21 mouse cellular contexts compared by ENCODE assay signal in genomic region chr15:102222386-102222785, GRCm38 (mm10). TPM values are rescaled to one million over a fixed set of nuclear protein-coding genes. Genes with fewer than 3 reads are reported as not detected.
DNase-seq lines count a peak whose midpoint lies in the region; ATAC-seq lines count a peak whose summit lies in the region.
"Had no signal": no experiment of that assay in that cellular context is flagged by ENCODE, and none has a peak within 500 bp of the region (broad histone marks: within the 10 kb centered on the region; RNA-seq: fewer than 3 reads in every experiment).

No protein-coding gene starts in this region.

- H3K27ac ChIP-seq in forebrain, embryonic 12.5 days = no peak overlapping the region
- no peak overlapping the region for H3K27ac ChIP-seq in forebrain, embryonic 15.5 days (replicated peaks)
- H3K27ac ChIP-seq: embryonic facial prominence, embryonic 15.5 days; gastrocnemius, adult 2 months; limb, embryonic 13.5 days had no signal

- H3K9ac ChIP-seq in forebrain, embryonic 12.5 days = peak overlapping the region; percentile 21; the same call in 1 of the 2 replicates
- H3K9ac ChIP-seq in forebrain, embryonic 15.5 days (replicated peaks) = no peak overlapping the region
- H3K9ac ChIP-seq: embryonic facial prominence, embryonic 15.5 days; limb, embryonic 13.5 days had no signal

- no peak for ATAC-seq in forebrain, embryonic 12.5 days (ENCODE audit: low FRiP score)
- no peak for ATAC-seq in forebrain, embryonic 15.5 days (replicated peaks)
- ATAC-seq: midbrain, embryonic 16.5 days had no signal

- H3K4me2 ChIP-seq in forebrain, embryonic 12.5 days = no peak overlapping the region
- H3K4me2 ChIP-seq in forebrain, embryonic 15.5 days (replicated peaks) = no peak overlapping the region
- H3K4me2 ChIP-seq: embryonic facial prominence, embryonic 15.5 days; limb, embryonic 13.5 days had no signal

- no peak overlapping the region for H3K4me3 ChIP-seq in forebrain, embryonic 12.5 days (replicated peaks)
- H3K4me3 ChIP-seq in forebrain, embryonic 15.5 days = no peak overlapping the region
- H3K4me3 ChIP-seq: embryonic facial prominence, embryonic 15.5 days; gastrocnemius, adult 2 months; limb, embryonic 13.5 days had no signal

- H3K27me3 ChIP-seq in forebrain, embryonic 12.5 days = peaks cover 34% of the 10 kb centered on the region
- peaks cover 7% of the 10 kb centered on the region; the same call in 1 of the 2 replicates for H3K27me3 ChIP-seq in forebrain, embryonic 15.5 days
- H3K27me3 ChIP-seq: embryonic facial prominence, embryonic 15.5 days had no signal

- DNase-seq in layer of hippocampus, postnatal 10 days (ENCODE audit: low spot score in 2 of 2) = peak; percentile 43 to 46
- no peak for DNase-seq in layer of hippocampus, adult 9-10 months (ENCODE audit: low spot score)
- DNase-seq in right cerebral cortex, postnatal 4 days = peak; percentile 36
- no peak for DNase-seq in right cerebral cortex, postnatal 25 days
- DNase-seq in ovary, postnatal 36 days (ENCODE audit: low spot score) = no peak
- DNase-seq: cerebellum, adult 9-10 months; embryo, embryonic 11 days; gastrocnemius, adult 2 months; heart, adult 11 months; right cerebral cortex, adult 18-20 months; thymus, postnatal 25 days had no signal

- peaks cover 14% of the 10 kb centered on the region for H3K4me1 ChIP-seq in forebrain, embryonic 12.5 days
- H3K4me1 ChIP-seq in forebrain, embryonic 15.5 days = peaks cover 15% of the 10 kb centered on the region

- 68% methylated on average over 10 of the region's 10 CpGs for WGBS in forebrain, embryonic 12.5 days
- WGBS in forebrain, embryonic 15.5 days = 49% methylated on average over 10 of the region's 10 CpGs

- H3K9me3 ChIP-seq in forebrain, embryonic 12.5 days = no peaks in the 10 kb centered on the region
- H3K9me3 ChIP-seq in forebrain, embryonic 15.5 days = no peaks in the 10 kb centered on the region
- H3K9me3 ChIP-seq: embryonic facial prominence, embryonic 15.5 days; limb, embryonic 13.5 days had no signal

- H3K36me3 ChIP-seq in forebrain, embryonic 12.5 days (replicated peaks) = peaks cover 4% of the 10 kb centered on the region; the same call in 1 of the 2 replicates
- H3K36me3 ChIP-seq in forebrain, embryonic 15.5 days = peaks cover 2% of the 10 kb centered on the region; the same call in 1 of the 2 replicates
- H3K36me3 ChIP-seq: embryonic facial prominence, embryonic 15.5 days had no signal

RNA-seq across cellular contexts. Expression of gene Itgb7, which starts 9.4 kb away (rescaled TPM):
- polyA plus RNA-seq in forebrain, embryonic 12.5 days (2016; fragmentation: Nextera tagmentation; extraction: Ambion mirVana) = 0.65 and 0.88 TPM in 2 replicates
- polyA plus RNA-seq in forebrain, embryonic 15.5 days (2015; fragmentation: Nextera tagmentation; extraction: Ambion mirVana) = 0.33 and 0.99 TPM in 2 replicates
- 1 to 10 TPM; 1.3 to 2.5 TPM for total RNA-seq in layer of hippocampus, postnatal 10 days (2021)

RNA-seq across cellular contexts. Expression of gene Csad, which starts 17.9 kb away (rescaled TPM):
- 46.2 and 51.8 TPM in 2 replicates for polyA plus RNA-seq in forebrain, embryonic 12.5 days (2016; fragmentation: Nextera tagmentation; extraction: Ambion mirVana)
- 44.2 and 45.1 TPM in 2 replicates for polyA plus RNA-seq in forebrain, embryonic 15.5 days (2015; fragmentation: Nextera tagmentation; extraction: Ambion mirVana)
- 10 to 100 TPM; 33.0 to 38.7 TPM for total RNA-seq in layer of hippocampus, postnatal 10 days (2021)

RNA-seq across cellular contexts. Expression of gene Zfp740, which starts 19.3 kb away (rescaled TPM):
- polyA plus RNA-seq in forebrain, embryonic 12.5 days (2016; fragmentation: Nextera tagmentation; extraction: Ambion mirVana) = 127 and 132 TPM in 2 replicates
- polyA plus RNA-seq in forebrain, embryonic 15.5 days (2015; fragmentation: Nextera tagmentation; extraction: Ambion mirVana) = 90.6 and 94.0 TPM in 2 replicates
- 10 to 100 TPM; 64.4 to 68.3 TPM for total RNA-seq in layer of hippocampus, postnatal 10 days (2021)

RNA-seq across cellular contexts. Expression of gene Rarg, which starts 34.9 kb away (rescaled TPM):
- polyA plus RNA-seq in forebrain, embryonic 12.5 days (2016; fragmentation: Nextera tagmentation; extraction: Ambion mirVana) = 13.1 and 16.7 TPM in 2 replicates
- polyA plus RNA-seq in forebrain, embryonic 15.5 days (2015; fragmentation: Nextera tagmentation; extraction: Ambion mirVana) = 5.9 and 6.2 TPM in 2 replicates
- 10 to 100 TPM; 12.5 to 15.6 TPM for total RNA-seq in layer of hippocampus, postnatal 10 days (2021)

RNA-seq across cellular contexts. Expression of gene Gm9918, which starts 48.0 kb away (rescaled TPM):
- polyA plus RNA-seq in forebrain, embryonic 12.5 days (2016; fragmentation: Nextera tagmentation; extraction: Ambion mirVana) = 0.09 and 0.17 TPM in 2 replicates
- polyA plus RNA-seq in forebrain, embryonic 15.5 days (2015; fragmentation: Nextera tagmentation; extraction: Ambion mirVana) = not detected in 2 replicates
- not detected for total RNA-seq in layer of hippocampus, postnatal 10 days (2021)
- total RNA-seq: gastrocnemius, adult 2 months; hematopoietic stem cell, adult 5-6 weeks; layer of hippocampus, adult 18-20 months; left cerebral cortex, adult 8-10 months; megakaryocyte progenitor cell, adult 5-6 weeks had no signal
- polyA plus RNA-seq: liver, embryonic 16.5 days; midbrain, embryonic 16.5 days had no signal

Comparison
In these comparisons a context has a peak if more than half of its experiments do, and no peak if none do; other contexts are left out.
1. DNase-seq: peak in layer of hippocampus, postnatal 10 days (2 of 2) and right cerebral cortex, postnatal 4 days (single experiment); none in layer of hippocampus, adult 9-10 months (single experiment), right cerebral cortex, postnatal 25 days (single experiment) and ovary, postnatal 36 days (single experiment).